Mouse (Mus musculus): ENCODE measurements around the gene Klhl8.
"Not testable (repeated sequence)": the region's sequence is repeated elsewhere in the genome, so short reads cannot be mapped to it uniquely, and the experiment has no call there.

- not testable (repeated sequence) for TF ChIP-seq CHD2 (IDR thresholded peaks at IDR 0.05; ENCODE audit: low read depth, low read length); ZC3H11A (IDR thresholded peaks at IDR 0.05; ENCODE audit: borderline replicate concordance, low read depth, low read length); ZNF384 (IDR thresholded peaks at IDR 0.05; ENCODE audit: low read depth, low read length); HCFC1 (IDR thresholded peaks at IDR 0.05; ENCODE audit: borderline replicate concordance, insufficient read depth, low read length)
Measured at GRCm38 (mm10) chr5:103950138-103950537, 39.1 kb upstream of the Klhl8 start.

Measured in ES-E14 (cell line).